Mouse (Mus musculus) liver, embryonic 11.5 days (tissue): ENCODE data around the gene Thy1. TPM values are rescaled to one million over a fixed set of nuclear protein-coding genes. Genes with fewer than 3 reads are reported as not detected.

ENCODE experiments used
- ATAC-seq: fragments of 200-750 bp; cut with Nextera tagmentation; replicated peaks from 2 replicates; pipeline ENCODE4 v1.8.0; 2017; ENCODE audit warnings: moderate number of reproducible peaks, mild to moderate bottlenecking, moderate TSS enrichment, moderate library complexity; ENCODE audit not compliant: low FRiP score
- DNase-seq: peaks from one replicate; pipeline ENCODE4 v3.0.0-alpha.2; 2017; ENCODE audit warnings: low spot score
- H3K27ac ChIP-seq: fragments of 300-500 bp; sonication (generic); 2 replicates; pipeline ENCODE4 v1.5.1; 2014; ENCODE audit warnings: mild to moderate bottlenecking, low read depth, low read length, control low read depth
- H3K27me3 ChIP-seq: fragments of 300-500 bp; sonication (generic); replicated peaks from 2 replicates; pipeline ENCODE4 v1.6.1; 2014; ENCODE audit warnings: low read length, mixed read lengths; ENCODE audit not compliant: control insufficient read depth, insufficient read depth
- H3K36me3 ChIP-seq: fragments of 300-500 bp; sonication (generic); 2 replicates; pipeline ENCODE4 v1.6.1; 2014; ENCODE audit warnings: mild to moderate bottlenecking, low read length, moderate library complexity, mixed read lengths; ENCODE audit not compliant: control insufficient read depth, insufficient read depth
- H3K4me1 ChIP-seq: fragments of 300-500 bp; sonication (generic); replicated peaks from 2 replicates; pipeline ENCODE4 v1.6.1; 2014; ENCODE audit warnings: low read length, mixed read lengths; ENCODE audit not compliant: control insufficient read depth, insufficient read depth
- H3K4me2 ChIP-seq: fragments of 300-500 bp; sonication (generic); 2 replicates; pipeline ENCODE4 v1.6.1; 2014; ENCODE audit warnings: mild to moderate bottlenecking, control low read depth, moderate library complexity
- H3K4me3 ChIP-seq: fragments of 300-500 bp; sonication (generic); 2 replicates; pipeline ENCODE4 v1.5.1; 2014; ENCODE audit warnings: low read depth, low read length, control low read depth
- H3K9ac ChIP-seq: fragments of 300-500 bp; sonication (generic); 2 replicates; pipeline ENCODE4 v1.6.1; 2014; ENCODE audit warnings: low read depth, low read length, control low read depth
- H3K9me3 ChIP-seq: fragments of 300-500 bp; sonication (generic); 2 replicates; pipeline ENCODE4 v1.6.1; 2016; ENCODE audit warnings: low read length, inconsistent platforms, mixed read lengths; ENCODE audit not compliant: control insufficient read depth
- WGBS: fragments of 180-500 bp; shearing (Covaris S2); extraction: QIAGEN DNeasy Blood & Tissue Kit; methylation state at CpG from one replicate; pipeline ENCODE4 v1.1.7; 2014; 5-methylcytosine and 5-hydroxymethylcytosine counted together
- polyA plus RNA-seq: library from polyadenylated mRNA; unstranded; fragments of >200 nt; fragmentation: Nextera tagmentation; extraction: Ambion mirVana; gene quantifications from 2 replicates; pipeline ENCODE4 v1.2.1, GENCODE M21; 2014

Thy1 gene
- polyA plus RNA-seq, 1 experiment from 2014 or later = 0.18 TPM

DNA sequence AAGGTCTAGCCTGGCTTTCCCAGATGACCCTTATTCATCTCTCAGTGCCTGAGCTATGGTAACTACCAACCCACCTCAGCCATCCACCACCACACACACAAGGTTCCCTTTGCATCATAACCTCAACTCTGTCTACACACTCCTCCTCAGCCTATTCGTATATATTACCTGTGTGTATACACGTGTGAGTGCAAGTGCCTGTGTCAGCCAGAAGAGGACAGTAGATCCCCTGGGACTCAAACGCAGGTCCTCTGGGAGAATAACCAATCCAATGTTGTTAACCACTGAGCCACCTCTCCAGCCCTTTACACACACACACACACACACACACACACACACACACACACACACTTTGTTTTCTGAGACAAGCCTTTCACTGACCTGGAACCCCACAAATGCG lies 12.5 kb upstream of the Thy1 start:
- DNase-seq = no peak
- no peaks in the 10 kb centered on the region for H3K36me3 ChIP-seq
- WGBS = 84% methylated on average over 4 of the region's 4 CpGs
- ATAC-seq = no peak
- no peak overlapping the region for H3K9ac ChIP-seq
- no peak overlapping the region for H3K4me2 ChIP-seq
- no peak overlapping the region for H3K27ac ChIP-seq
- H3K9me3 ChIP-seq = no peaks in the 10 kb centered on the region
- H3K4me3 ChIP-seq = no peak overlapping the region
- H3K4me1 ChIP-seq = no peaks in the 10 kb centered on the region
- H3K27me3 ChIP-seq = peaks cover 2% of the 10 kb centered on the region; the same call in 1 of the 2 replicates

DNA sequence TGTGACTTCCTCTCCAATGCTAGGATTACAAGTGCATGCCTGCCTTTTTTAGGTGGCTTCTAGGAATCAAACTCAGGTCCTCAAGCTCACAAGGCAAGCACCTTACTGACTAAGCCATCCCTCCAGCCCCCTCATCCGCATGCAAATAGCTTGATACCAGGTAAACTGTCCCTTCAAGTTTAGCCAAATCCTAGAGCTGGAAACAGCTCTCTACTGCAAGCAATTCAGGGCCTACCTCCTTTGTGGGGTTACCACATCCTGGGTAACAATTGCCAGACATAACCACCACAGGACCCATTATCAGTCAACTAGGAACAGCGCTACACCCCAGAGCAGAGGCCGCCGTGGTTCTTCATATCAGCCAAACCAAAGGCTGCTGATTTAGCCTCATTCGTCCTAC lies 12.1 kb upstream of the Thy1 start:
- Histone ChIP-seq H3K36me3 (no peaks in the 10 kb centered on the region), H3K4me1 (no peaks in the 10 kb centered on the region), H3K27me3 (peaks cover 2% of the 10 kb centered on the region; the same call in 1 of the 2 replicates), H3K27ac (no peak overlapping the region), H3K4me3 (no peak overlapping the region), H3K9ac (no peak overlapping the region), H3K9me3 (no peaks in the 10 kb centered on the region), H3K4me2 (no peak overlapping the region)
- DNase-seq = no peak
- 66% methylated on average over 5 of the region's 5 CpGs for WGBS
- ATAC-seq = no peak

DNA sequence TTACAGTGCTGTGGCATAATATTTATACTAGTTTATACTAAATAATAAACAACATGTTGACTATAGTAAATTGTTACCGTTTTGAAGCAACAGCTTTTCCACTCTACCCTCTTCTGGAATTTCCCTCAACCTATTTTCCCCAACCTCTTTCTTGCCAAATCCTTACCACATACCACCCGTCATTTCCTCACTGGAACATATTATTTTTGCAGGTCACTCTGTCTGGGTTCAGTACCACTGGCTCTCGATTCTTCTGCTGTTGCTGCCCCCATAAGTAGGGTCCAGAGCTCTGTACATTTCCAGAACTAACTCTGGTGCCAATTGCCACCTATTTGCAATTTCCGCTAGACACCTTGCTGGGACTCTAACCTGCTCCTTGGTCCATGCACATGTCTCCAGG lies 11.2 kb upstream of the Thy1 start:
- H3K4me3 ChIP-seq = no peak overlapping the region
- H3K9me3 ChIP-seq = no peaks in the 10 kb centered on the region
- ATAC-seq (no peak), DNase-seq (no peak)
- H3K36me3 ChIP-seq = no peaks in the 10 kb centered on the region
- H3K27ac ChIP-seq = no peak overlapping the region
- H3K9ac ChIP-seq = no peak overlapping the region
- 69% methylated on average over 4 of the region's 4 CpGs for WGBS
- no peaks in the 10 kb centered on the region for H3K4me1 ChIP-seq
- peaks cover 2% of the 10 kb centered on the region; the same call in 1 of the 2 replicates for H3K27me3 ChIP-seq
- H3K4me2 ChIP-seq = no peak overlapping the region

DNA sequence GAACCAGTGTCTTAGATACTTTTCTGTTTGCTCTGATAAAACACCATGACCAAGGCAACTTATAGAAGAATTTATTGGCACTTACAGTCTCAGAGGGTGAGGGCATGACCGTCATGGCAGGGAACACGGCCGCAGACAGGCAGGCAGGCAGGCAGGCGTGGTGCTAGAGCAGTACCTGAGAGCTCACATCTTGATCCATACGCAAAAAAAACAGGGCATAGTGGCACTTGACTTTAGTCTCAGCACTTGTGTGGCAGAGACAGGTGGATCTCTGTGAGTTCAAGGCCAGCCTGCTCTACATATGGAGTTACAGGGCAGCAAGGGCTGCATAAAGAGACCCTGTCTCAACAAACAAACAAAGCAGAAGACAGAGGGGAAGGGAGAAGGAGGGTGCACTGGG lies 9.9 kb upstream of the Thy1 start:
- Histone ChIP-seq H3K27ac (no peak overlapping the region), H3K9me3 (no peaks in the 10 kb centered on the region), H3K27me3 (peaks cover 2% of the 10 kb centered on the region; the same call in 1 of the 2 replicates), H3K36me3 (no peaks in the 10 kb centered on the region), H3K9ac (no peak overlapping the region), H3K4me1 (no peaks in the 10 kb centered on the region), H3K4me3 (no peak overlapping the region), H3K4me2 (no peak overlapping the region)
- ATAC-seq = no peak
- WGBS = 92% methylated on average over 5 of the region's 5 CpGs
- no peak for DNase-seq

DNA sequence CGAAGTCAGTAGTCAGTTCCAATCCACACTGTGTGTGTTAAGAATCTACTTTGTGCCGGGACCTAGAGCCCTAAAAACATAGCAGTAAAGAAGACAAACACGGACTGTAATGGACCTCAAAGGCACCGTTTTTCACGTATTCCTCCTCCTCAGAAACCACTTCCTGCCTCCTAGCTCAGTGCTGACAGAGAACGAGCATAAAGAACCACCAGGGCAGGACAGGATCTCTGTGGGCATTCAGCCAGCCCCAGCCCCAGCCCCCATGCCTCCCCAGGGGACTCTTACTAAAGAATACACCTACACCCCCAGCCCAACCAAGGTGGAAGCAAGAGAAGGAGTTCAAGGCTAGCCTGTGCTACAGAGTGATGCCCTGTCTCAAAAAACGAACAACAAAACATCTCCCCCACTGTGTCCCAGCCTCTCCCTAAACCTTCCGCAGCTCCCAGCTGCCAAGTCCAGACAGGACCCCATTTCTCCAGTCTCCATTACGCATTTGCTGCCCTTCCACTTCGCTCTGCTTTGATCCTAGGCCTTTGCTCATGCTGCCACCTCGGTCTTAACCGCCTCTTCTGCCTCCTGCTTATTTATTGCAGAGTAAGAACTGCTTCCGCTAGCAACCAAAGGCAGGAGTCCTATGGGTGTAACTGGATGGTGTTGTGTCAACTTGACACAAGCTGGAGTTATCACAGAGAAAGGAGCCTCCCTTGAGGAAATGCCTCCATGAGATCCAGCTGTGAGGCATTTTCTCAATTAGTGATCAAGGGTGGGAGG lies 9.0 kb upstream of the Thy1 start:
- no peaks in the 10 kb centered on the region for H3K4me1 ChIP-seq
- ATAC-seq (no peak), DNase-seq (no peak)
- WGBS = 54% methylated on average over 13 of the region's 13 CpGs
- H3K9ac ChIP-seq = no peak overlapping the region
- no peaks in the 10 kb centered on the region for H3K36me3 ChIP-seq
- no peak overlapping the region for H3K4me2 ChIP-seq
- H3K27ac ChIP-seq = no peak overlapping the region
- peaks cover 2% of the 10 kb centered on the region; the same call in 1 of the 2 replicates for H3K27me3 ChIP-seq
- no peaks in the 10 kb centered on the region for H3K9me3 ChIP-seq
- H3K4me3 ChIP-seq = no peak overlapping the region

DNA sequence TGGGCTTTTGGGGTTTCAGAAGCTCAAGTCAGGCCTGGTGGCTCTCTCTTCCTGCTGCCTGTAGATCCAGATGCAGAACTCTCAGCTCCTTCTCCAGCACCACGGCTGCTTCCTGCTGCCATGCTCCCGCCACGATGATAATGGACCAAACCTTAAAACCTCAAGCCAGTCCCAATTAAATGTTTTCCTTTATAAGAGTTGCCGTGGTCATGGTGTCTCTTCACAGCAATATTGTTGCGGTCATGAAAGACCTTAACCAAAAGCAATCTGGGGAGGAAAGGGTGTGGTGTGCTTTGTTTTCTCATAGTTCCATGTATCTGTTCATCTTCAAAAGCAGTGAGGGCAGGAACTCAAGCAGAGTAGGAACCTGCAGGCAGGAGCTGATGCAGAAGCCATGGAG lies 6.1 kb upstream of the Thy1 start:
- H3K27me3 ChIP-seq = peaks cover 12% of the 10 kb centered on the region
- no peaks in the 10 kb centered on the region for H3K4me1 ChIP-seq
- no peak overlapping the region for H3K4me3 ChIP-seq
- ATAC-seq (no peak), DNase-seq (no peak)
- no peak overlapping the region for H3K27ac ChIP-seq
- H3K36me3 ChIP-seq = no peaks in the 10 kb centered on the region
- no peak overlapping the region for H3K9ac ChIP-seq
- WGBS = 87% methylated on average over 5 of the region's 5 CpGs
- no peak overlapping the region for H3K4me2 ChIP-seq
- H3K9me3 ChIP-seq = no peaks in the 10 kb centered on the region

DNA sequence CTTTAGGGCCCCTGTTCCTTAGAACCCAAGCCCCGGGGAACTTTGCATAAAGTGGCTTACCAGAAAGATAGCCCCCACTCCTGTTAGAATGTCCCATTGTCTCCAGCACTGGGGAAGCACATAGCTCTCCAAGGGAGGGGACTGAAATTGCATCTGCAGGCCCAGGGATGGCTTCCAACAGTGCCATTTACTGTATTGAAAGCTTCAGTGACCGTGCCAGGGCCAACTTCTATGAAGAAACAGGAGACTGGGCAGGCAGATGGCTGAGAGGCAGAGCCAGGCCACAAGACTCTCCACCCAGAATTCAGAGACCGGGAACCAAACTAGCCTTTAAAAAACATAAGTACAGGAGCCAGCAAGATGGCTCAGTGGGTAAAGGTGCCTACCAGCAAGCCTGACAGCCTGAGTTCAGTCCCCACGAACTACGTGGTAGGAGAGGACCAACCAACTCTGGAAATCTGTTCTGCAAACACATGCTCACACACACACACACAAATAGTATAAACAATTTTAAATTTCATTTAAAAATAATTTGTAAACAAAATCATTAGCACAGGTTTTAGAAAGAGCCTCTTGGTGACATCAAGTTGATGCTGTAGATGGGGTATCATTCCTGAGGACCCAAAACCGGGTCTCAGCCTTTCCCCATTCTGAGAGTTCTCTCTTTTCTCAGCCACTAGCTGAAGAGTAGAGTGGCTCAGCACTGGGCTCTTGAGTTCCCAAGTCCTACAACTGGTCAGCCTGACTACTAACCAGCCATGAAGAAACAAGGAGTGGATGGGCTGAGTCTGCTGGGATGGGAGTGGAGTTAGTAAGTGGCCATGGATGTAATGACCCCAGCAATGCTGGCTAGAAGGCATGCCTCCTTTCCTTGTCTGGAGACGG lies 1.4 kb upstream of the Thy1 start:
- DNase-seq (no peak), ATAC-seq (no peak)
- H3K27me3 ChIP-seq = peaks cover 53% of the 10 kb centered on the region
- WGBS = 72% methylated on average over 7 of the region's 7 CpGs
- H3K9ac ChIP-seq = no peak overlapping the region
- H3K4me1 ChIP-seq = peaks cover 7% of the 10 kb centered on the region
- no peaks in the 10 kb centered on the region for H3K9me3 ChIP-seq
- H3K27ac ChIP-seq = no peak overlapping the region
- no peak overlapping the region for H3K4me2 ChIP-seq
- H3K4me3 ChIP-seq = no peak overlapping the region
- H3K36me3 ChIP-seq = no peaks in the 10 kb centered on the region

DNA sequence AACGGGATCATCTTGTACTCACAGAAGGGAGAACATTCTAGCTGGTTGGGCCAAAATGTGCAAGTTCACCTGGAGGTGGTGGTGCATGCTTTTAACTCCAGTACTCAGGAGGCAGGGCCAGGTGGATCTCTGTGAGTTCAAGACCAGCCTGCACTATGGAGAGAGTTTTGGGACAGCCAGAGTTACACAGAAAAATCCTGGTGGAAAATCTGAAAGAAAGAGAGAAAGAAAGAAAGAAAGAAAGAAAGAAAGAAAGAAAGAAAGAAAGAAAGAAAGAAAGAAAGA lies 846 bp upstream of the Thy1 start:
- H3K9me3 ChIP-seq = no peaks in the 10 kb centered on the region
- H3K27me3 ChIP-seq = peaks cover 58% of the 10 kb centered on the region
- H3K4me1 ChIP-seq = peaks cover 7% of the 10 kb centered on the region
- no peaks in the 10 kb centered on the region for H3K36me3 ChIP-seq
- H3K4me2 ChIP-seq = no peak overlapping the region
- H3K4me3 ChIP-seq = no peak overlapping the region
- ATAC-seq (no peak), DNase-seq (no peak)
- no peak overlapping the region for H3K9ac ChIP-seq
- 74% methylated on average over 1 of the region's 1 CpGs for WGBS
- H3K27ac ChIP-seq = no peak overlapping the region
